ENCODE assay signal across 11 mouse cellular contexts in the genomic region with DNA sequence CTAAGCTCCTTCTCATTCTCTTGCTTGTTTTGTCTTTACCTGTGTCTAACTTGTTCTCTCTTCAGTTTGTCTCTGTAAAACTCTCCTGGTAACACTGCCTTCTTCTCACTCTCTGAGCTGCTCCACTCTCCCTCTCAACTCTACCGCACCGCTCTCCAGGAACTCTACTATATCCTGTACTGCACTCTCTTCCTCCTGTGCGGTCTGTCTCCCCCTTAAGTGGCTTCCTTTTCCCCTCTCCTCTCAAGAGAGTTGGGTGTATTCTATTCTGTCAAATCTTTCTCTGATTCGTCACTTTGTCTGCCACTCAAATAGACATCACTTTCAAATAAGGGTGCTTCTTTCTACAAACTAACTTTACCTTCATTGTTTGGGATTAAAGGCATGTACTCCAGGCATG.
"Had no signal": no experiment of that assay in that cellular context is flagged by ENCODE, and none has a peak within 500 bp of the region (broad histone marks: within the 10 kb centered on the region; RNA-seq: fewer than 3 reads in every experiment).

No protein-coding gene starts in this region.

- DNase-seq: retina, postnatal 1 day; right cerebral cortex, adult 18-20 months; right cerebral cortex, postnatal 14 days; right cerebral cortex, postnatal 25 days; spleen, adult 18-20 months; thymus, adult 18-20 months; thymus, adult 2 months; thymus, postnatal 14 days; thymus, postnatal 25 days; thymus, postnatal 36 days; thymus, postnatal 4 days had no signal
